Mouse (Mus musculus) cerebellum, adult 2 months (tissue): Measurements from ENCODE around the gene Pgs1. TPM values are rescaled to one million over a fixed set of nuclear protein-coding genes. Genes with fewer than 3 reads are reported as not detected.

ENCODE experiments used
- DNase-seq, 2 experiments: peaks; one replicate each; pipeline ENCODE4 v3.0.0; 2021
- H3K27ac ChIP-seq: fragments of 200-500 bp; 2 replicates; pipeline ENCODE4 v1.5.1; 2012; ENCODE audit warnings: low read length, control low read depth, inconsistent platforms; ENCODE audit not compliant: insufficient read depth
- H3K27me3 ChIP-seq: fragments of 200-500 bp; 2 replicates; pipeline ENCODE4 v1.6.1; 2012; ENCODE audit warnings: inconsistent platforms, mild to moderate bottlenecking, low read length, moderate library complexity; ENCODE audit not compliant: control insufficient read depth, insufficient read depth
- H3K4me1 ChIP-seq: fragments of 200-500 bp; 2 replicates; pipeline ENCODE4 v1.6.1; 2011; ENCODE audit warnings: low read length; ENCODE audit not compliant: control insufficient read depth, insufficient read depth
- H3K4me3 ChIP-seq: fragments of 200-500 bp; replicated peaks from 2 replicates; pipeline ENCODE3; 2011; ENCODE audit warnings: mild to moderate bottlenecking, low read depth, low read length, control low read depth; ENCODE audit not compliant: insufficient read depth
- CTCF ChIP-seq: fragments of 200-500 bp; IDR thresholded peaks from 2 replicates; pipeline ENCODE4 v1.5.1; 2011; ENCODE audit warnings: low read depth, mild to moderate bottlenecking, control low read depth, low read length, moderate library complexity, borderline replicate concordance; ENCODE audit not compliant: insufficient read depth
- POLR2A ChIP-seq: fragments of 200-500 bp; IDR thresholded peaks from 2 replicates; pipeline ENCODE4 v1.6.1; 2011; ENCODE audit warnings: low read length, control low read depth, borderline replicate concordance; ENCODE audit not compliant: insufficient read depth
- WGBS: fragments of 180-500 bp; shearing (Covaris S2); methylation state at CpG from one replicate; pipeline ENCODE4 v1.1.7; 2018; 5-methylcytosine and 5-hydroxymethylcytosine counted together
- polyA plus RNA-seq: library from polyadenylated mRNA; depleted of rRNA; stranded (reverse); fragments of >200 nt; gene quantifications from 2 replicates; pipeline ENCODE4 v1.2.3, GENCODE M21; 2012

The Pgs1 gene
- polyA plus RNA-seq, 1 experiment, result 76.5 TPM

DNA sequence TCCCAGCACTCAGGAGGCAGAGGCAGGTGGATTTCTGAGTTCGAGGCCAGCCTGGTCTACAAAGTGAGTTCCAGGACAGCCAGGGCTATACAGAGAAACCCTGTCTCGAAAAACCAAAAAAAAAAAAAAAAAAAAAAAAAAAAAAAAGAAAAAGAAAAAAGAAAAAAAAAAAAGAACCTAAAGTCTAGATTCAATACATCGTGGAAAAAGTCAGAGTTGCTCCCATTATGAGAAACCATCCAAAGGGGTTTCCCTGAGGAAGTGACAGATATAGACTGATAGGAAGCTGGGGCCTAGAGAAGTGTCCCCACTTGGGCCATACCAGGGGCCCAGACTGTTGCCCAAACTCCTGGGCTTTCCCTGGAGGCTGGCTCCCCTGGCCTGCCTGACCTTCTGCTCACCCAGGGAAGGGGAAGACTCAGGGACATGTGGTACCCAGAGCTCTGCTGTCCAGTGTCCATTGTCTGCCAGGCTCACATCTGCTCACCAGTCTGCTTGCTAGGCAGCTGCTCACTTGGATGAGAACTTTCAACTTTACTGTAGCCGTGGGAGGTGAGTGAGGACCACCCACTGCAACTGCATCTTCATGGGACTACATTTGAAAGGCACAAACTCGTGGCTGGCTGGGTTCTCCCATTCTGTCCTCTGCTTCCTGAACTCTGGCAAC lies 8.3 kb upstream of the Pgs1 start:
- Histone ChIP-seq H3K27me3 (no peaks in the 10 kb centered on the region), H3K4me1 (peaks cover 9% of the 10 kb centered on the region), H3K27ac (no peak overlapping the region), H3K4me3 (no peak overlapping the region)
- no peak for DNase-seq
- no peak for TF ChIP-seq POLR2A
- WGBS, result 48% methylated on average over 5 of the region's 5 CpGs

- no peak for TF ChIP-seq CTCF
- WGBS, result 55% methylated on average over 7 of the region's 7 CpGs
Measured at GRCm38 (mm10) chr11:117979388-117979787, 6.7 kb upstream of the Pgs1 start.

GRCm38 (mm10) chr11:117982426-117982825 lies 3.7 kb upstream of the Pgs1 start:
- DNase-seq, result no peak
- TF ChIP-seq CTCF, result no peak
- no peak for TF ChIP-seq POLR2A
- Histone ChIP-seq H3K27ac (no peak overlapping the region), H3K27me3 (no peaks in the 10 kb centered on the region), H3K4me3 (no peak overlapping the region), H3K4me1 (peaks cover 5% of the 10 kb centered on the region)
- WGBS, result 71% methylated on average over 5 of the region's 5 CpGs

More at GRCm38 (mm10) chr11:117979388-117979787, 6.7 kb upstream of the Pgs1 start:
- H3K27ac ChIP-seq, result no peak overlapping the region
- H3K27me3 ChIP-seq, result no peaks in the 10 kb centered on the region
- DNase-seq, result no peak
- peaks cover 9% of the 10 kb centered on the region for H3K4me1 ChIP-seq
- H3K4me3 ChIP-seq, result no peak overlapping the region

GRCm38 (mm10) chr11:117983770-117984169 lies 2.3 kb upstream of the Pgs1 start:
- no peak for DNase-seq
- 81% methylated on average over 7 of the region's 7 CpGs for WGBS
- no peak overlapping the region for H3K4me3 ChIP-seq
- H3K27me3 ChIP-seq, result no peaks in the 10 kb centered on the region
- H3K27ac ChIP-seq, result no peak overlapping the region
- H3K4me1 ChIP-seq, result peaks cover 8% of the 10 kb centered on the region
- TF ChIP-seq CTCF (no peak), POLR2A (no peak)

DNA sequence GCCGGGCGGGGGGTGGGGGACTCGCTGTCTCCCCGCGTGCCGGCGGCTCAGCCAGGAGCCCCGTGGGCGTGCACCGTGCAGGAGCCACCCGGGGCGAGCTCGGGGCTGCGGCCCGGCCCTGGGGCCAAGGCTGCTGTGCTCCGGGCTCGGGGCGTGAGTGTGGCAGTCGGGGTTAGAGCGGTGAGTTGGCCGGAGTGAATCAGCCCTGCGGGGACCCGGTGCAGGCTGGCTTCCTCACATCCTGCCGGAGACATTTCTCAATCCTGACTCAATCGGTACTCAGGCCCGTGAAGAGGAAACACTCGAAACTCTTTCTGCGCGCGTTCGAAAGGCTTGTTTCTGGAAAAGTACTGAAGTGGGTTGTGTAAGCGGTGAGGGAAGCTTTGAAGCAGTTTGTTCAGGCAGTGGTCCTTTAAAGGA lies 950 bp downstream of the Pgs1 start:
- TF ChIP-seq POLR2A, result no peak
- TF ChIP-seq CTCF, result no peak
- no peaks in the 10 kb centered on the region for H3K27me3 ChIP-seq
- WGBS, result under 1% methylated on average over 32 of the region's 32 CpGs
- H3K4me3 ChIP-seq, result peak overlapping the region; percentile 73
- H3K27ac ChIP-seq, result no peak overlapping the region
- DNase-seq, result no peak
- peaks cover 18% of the 10 kb centered on the region for H3K4me1 ChIP-seq

GRCm38 (mm10) chr11:117987968-117988367 lies 1.9 kb downstream of the Pgs1 start:
- H3K4me3 ChIP-seq, result peak overlapping the region; percentile 18
- no peaks in the 10 kb centered on the region for H3K27me3 ChIP-seq
- WGBS, result 70% methylated on average over 4 of the region's 4 CpGs
- H3K27ac ChIP-seq, result no peak overlapping the region
- H3K4me1 ChIP-seq, result peaks cover 19% of the 10 kb centered on the region
- no peak for TF ChIP-seq POLR2A
- no peak for TF ChIP-seq CTCF
- no peak for DNase-seq

DNA sequence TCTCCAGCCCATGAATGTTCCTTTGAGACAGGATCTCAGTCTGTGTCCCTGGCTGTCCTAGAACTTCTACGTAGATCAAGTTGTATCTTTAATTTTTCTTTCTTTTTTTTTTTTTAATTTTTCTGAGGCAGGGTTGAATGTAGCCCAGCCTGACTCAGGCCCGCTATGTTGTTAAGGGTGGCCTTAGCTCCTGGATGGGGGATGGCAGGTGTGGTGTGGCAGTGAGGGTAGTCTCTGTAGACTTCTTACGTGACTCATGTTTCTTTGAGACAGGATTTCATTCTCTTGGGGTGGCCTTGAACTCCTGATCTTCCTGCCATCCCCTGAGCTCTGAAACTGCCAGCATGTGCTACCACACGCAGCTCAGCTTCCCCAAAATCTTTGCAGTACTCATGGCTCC lies 3.1 kb downstream of the Pgs1 start:
- WGBS, result 89% methylated on average over 4 of the region's 4 CpGs
- Histone ChIP-seq H3K27ac (no peak overlapping the region), H3K4me3 (no peak overlapping the region), H3K4me1 (peaks cover 28% of the 10 kb centered on the region), H3K27me3 (no peaks in the 10 kb centered on the region)
- TF ChIP-seq POLR2A, result no peak
- no peak for TF ChIP-seq CTCF
- DNase-seq, result no peak

DNA sequence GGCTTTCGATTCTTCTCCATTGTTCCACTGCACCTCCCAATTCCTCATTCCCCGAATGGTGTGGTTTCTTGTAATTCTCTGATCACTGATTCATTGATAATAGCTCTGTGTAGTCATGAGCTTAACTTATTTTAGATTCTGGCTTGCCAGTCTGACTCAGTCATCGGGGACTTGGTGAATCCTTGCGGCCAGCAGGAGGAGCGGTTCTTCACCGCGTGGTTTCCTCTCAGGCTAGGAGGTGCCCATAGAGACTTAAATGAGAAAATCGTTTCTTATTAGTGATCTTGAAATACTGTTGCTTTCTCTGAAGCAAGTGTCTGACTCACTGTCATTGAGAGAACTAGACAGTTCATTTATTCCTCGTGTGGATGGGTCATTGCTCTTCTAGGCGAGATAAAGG lies 3.8 kb downstream of the Pgs1 start:
- TF ChIP-seq POLR2A (no peak), CTCF (no peak)
- no peak overlapping the region for H3K27ac ChIP-seq
- WGBS, result 35% methylated on average over 10 of the region's 10 CpGs
- no peak for DNase-seq
- H3K4me1 ChIP-seq, result peaks cover 34% of the 10 kb centered on the region
- H3K4me3 ChIP-seq, result no peak overlapping the region
- H3K27me3 ChIP-seq, result no peaks in the 10 kb centered on the region
